Mouse (Mus musculus): ENCODE measurements around the gene Gm21981. TPM values are rescaled to one million over a fixed set of nuclear protein-coding genes. Genes with fewer than 3 reads are reported as not detected.

Gm21981 gene
- polyA plus RNA-seq (2015; fragmentation: Nextera tagmentation; extraction: Ambion mirVana) = 0.05 TPM in 1 of 2 replicates, not detected in the other

DNA sequence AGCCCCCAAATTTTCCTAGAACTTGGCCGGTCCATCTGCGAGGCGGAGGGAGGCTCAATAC lies at the start of gene Gm21981:
TSS of gene Gm21981 (minus strand) at position 14 of the 61 bp plus-strand sequence.
- WGBS (ENCODE audit: insufficient replicate concordance) = 2% methylated on average over 3 of the region's 3 CpGs
- ATAC-seq (ENCODE audit: low read depth) = no peak
- H3K4me2 ChIP-seq (ENCODE audit: low read depth, low read length) = peak within 1 kb of the TSS; percentile 90
- peaks cover 18% of the 10 kb centered on the region for H3K4me1 ChIP-seq (ENCODE audit: control insufficient read depth, low read depth, low read length)
- peak within 1 kb of the TSS; percentile 65 for H3K9ac ChIP-seq (ENCODE audit: low read depth, low read length)
- no peaks in the 10 kb centered on the region for H3K9me3 ChIP-seq (replicated peaks; ENCODE audit: control insufficient read depth, low read length)
- peaks cover 17% of the 10 kb centered on the region for H3K27me3 ChIP-seq (ENCODE audit: control insufficient read depth, insufficient read depth, low read depth, low read length)
- peak within 1 kb of the TSS; percentile 60 for H3K27ac ChIP-seq (ENCODE audit: low read length)
- H3K4me3 ChIP-seq (ENCODE audit: low read depth, low read length) = peak within 1 kb of the TSS; percentile 70
- no peaks in the 10 kb centered on the region for H3K36me3 ChIP-seq (ENCODE audit: control insufficient read depth, insufficient read depth)

DNA sequence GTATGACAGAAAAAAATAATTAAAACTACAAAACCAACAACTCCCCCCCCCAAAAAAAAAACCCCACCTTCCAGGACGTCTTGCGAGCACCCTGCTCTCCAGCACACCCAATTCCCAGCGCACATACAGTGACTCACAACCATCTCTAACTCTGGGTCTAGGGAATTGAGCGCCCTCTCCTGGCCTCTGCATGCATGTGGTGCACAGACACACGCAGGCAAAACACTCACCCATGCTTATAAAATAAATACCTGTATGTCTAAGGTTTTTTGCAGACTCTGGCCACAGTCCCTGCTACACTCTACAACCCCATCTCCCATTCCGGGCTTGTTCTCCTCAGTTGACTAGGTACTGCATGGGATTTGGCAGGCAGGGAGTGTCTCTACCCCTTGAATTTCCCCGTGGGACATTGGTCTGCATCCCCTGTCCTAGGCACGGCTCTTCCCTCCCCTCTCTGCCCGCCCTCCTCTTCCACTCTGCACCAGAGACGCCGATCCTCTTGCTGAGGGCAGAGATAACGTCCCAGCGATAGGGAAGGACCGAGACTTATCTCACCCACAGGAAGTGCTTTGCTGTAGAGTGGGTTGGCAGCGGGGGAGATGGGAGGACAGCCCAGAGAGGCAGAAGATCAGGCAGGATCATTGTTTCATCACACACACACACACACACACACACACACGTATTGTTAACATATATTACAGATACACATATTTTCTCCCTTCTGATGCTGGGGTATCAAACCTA lies 48.9 kb upstream of the Gm21981 start:
- no peak overlapping the region for H3K4me3 ChIP-seq (ENCODE audit: low read depth, low read length)
- peak; percentile 68 for ATAC-seq (ENCODE audit: low read depth)
- H3K9me3 ChIP-seq (replicated peaks; ENCODE audit: control insufficient read depth, low read length) = peaks cover 4% of the 10 kb centered on the region
- WGBS (ENCODE audit: insufficient replicate concordance) = 12% methylated on average over 16 of the region's 16 CpGs
- H3K36me3 ChIP-seq (ENCODE audit: control insufficient read depth, insufficient read depth) = no peaks in the 10 kb centered on the region
- H3K4me2 ChIP-seq (ENCODE audit: low read depth, low read length) = peak overlapping the region; percentile 44
- no peak overlapping the region; the same call in 1 of the 2 replicates for H3K9ac ChIP-seq (ENCODE audit: low read depth, low read length)
- peaks cover 28% of the 10 kb centered on the region for H3K4me1 ChIP-seq (ENCODE audit: control insufficient read depth, low read depth, low read length)
- no peak overlapping the region for H3K27ac ChIP-seq (ENCODE audit: low read length)
- H3K27me3 ChIP-seq (ENCODE audit: control insufficient read depth, insufficient read depth, low read depth, low read length) = peaks cover 10% of the 10 kb centered on the region

GRCm38 (mm10) chr17:47740186-47740585 lies 45.9 kb upstream of the Gm21981 start:
- Histone ChIP-seq H3K36me3 (ENCODE audit: control insufficient read depth, insufficient read depth) (no peaks in the 10 kb centered on the region), H3K4me1 (ENCODE audit: control insufficient read depth, low read depth, low read length) (peaks cover 33% of the 10 kb centered on the region), H3K27ac (ENCODE audit: low read length) (no peak overlapping the region), H3K4me3 (ENCODE audit: low read depth, low read length) (no peak overlapping the region), H3K4me2 (ENCODE audit: low read depth, low read length) (no peak overlapping the region), H3K27me3 (ENCODE audit: control insufficient read depth, insufficient read depth, low read depth, low read length) (peaks cover 18% of the 10 kb centered on the region), H3K9ac (ENCODE audit: low read depth, low read length) (no peak overlapping the region), H3K9me3 (replicated peaks; ENCODE audit: control insufficient read depth, low read length) (peaks cover 4% of the 10 kb centered on the region)
- no peak for ATAC-seq (ENCODE audit: low read depth)
- 67% methylated on average over 2 of the region's 2 CpGs for WGBS (ENCODE audit: insufficient replicate concordance)

DNA sequence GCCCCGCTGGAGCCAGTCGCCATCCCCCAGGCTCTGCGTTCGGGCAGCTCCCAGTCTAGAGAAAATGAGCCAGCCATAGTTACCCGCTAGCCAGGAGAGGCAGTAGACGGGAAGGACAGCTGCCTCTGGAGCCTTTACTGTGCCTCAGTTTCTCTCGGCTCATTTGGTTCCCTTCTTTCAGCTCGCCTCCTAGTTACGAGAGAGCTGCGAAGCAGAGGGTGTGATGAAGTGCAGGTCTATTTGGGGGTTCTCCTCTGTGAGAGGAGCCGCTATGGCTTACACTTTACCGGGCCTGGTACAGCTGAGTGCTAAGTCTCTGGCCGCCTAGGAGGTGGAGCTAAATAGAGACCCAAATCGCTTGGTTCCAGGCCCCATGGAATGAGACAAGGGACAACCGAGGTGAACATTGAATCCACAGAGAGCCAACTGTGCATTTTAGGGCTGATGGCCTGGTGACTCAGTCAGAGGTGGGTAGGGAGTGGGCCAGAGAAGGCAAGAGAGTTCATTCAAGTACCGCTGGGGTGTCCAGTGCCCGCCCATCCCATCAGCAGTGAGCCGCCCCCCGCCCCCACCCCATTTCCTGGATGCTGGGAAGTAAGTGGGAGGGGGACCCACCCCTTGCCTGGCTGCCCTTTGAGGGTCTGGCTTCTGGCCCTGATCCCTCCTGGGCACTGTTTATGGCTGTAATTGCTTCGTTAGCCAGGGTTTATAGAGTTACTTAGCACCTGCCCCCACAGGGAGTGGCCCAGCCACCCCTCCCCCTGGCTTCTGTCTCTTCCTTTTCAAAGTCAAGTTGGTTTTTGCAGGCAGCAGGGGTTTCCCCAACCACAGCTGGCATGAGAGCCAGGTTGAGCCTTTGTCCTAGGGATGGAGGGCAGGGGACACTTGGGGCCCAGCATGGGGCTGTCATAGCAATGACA lies 44.9 kb upstream of the Gm21981 start:
- H3K9ac ChIP-seq (ENCODE audit: low read depth, low read length) = peak overlapping the region; percentile 52

GRCm38 (mm10) chr17:47738066-47738878 lies 44.0 kb upstream of the Gm21981 start:
- Histone ChIP-seq H3K4me2 (ENCODE audit: low read depth, low read length) (peak overlapping the region; percentile 99), H3K4me3 (ENCODE audit: low read depth, low read length) (peak overlapping the region; percentile 77), H3K9me3 (replicated peaks; ENCODE audit: control insufficient read depth, low read length) (no peaks in the 10 kb centered on the region), H3K9ac (ENCODE audit: low read depth, low read length) (peak overlapping the region; percentile 52), H3K27ac (ENCODE audit: low read length) (peak overlapping the region; percentile 37; the same call in 1 of the 2 replicates), H3K4me1 (ENCODE audit: control insufficient read depth, low read depth, low read length) (peaks cover 26% of the 10 kb centered on the region), H3K36me3 (ENCODE audit: control insufficient read depth, insufficient read depth) (no peaks in the 10 kb centered on the region), H3K27me3 (ENCODE audit: control insufficient read depth, insufficient read depth, low read depth, low read length) (peaks cover 18% of the 10 kb centered on the region)
- 2% methylated on average over 60 of the region's 61 CpGs for WGBS (ENCODE audit: insufficient replicate concordance)
- peak; percentile 15 for ATAC-seq (ENCODE audit: low read depth)

More for the DNA sequence above, 44.9 kb upstream of the Gm21981 start:
- ATAC-seq (ENCODE audit: low read depth) = no peak
- 19% methylated on average over 20 of the region's 20 CpGs for WGBS (ENCODE audit: insufficient replicate concordance)
- peaks cover 33% of the 10 kb centered on the region for H3K4me1 ChIP-seq (ENCODE audit: control insufficient read depth, low read depth, low read length)
- H3K4me2 ChIP-seq (ENCODE audit: low read depth, low read length) = peak overlapping the region; percentile 99
- H3K27ac ChIP-seq (ENCODE audit: low read length) = no peak overlapping the region
- H3K27me3 ChIP-seq (ENCODE audit: control insufficient read depth, insufficient read depth, low read depth, low read length) = peaks cover 18% of the 10 kb centered on the region
- H3K4me3 ChIP-seq (ENCODE audit: low read depth, low read length) = peak overlapping the region; percentile 77
- H3K36me3 ChIP-seq (ENCODE audit: control insufficient read depth, insufficient read depth) = no peaks in the 10 kb centered on the region
- no peaks in the 10 kb centered on the region for H3K9me3 ChIP-seq (replicated peaks; ENCODE audit: control insufficient read depth, low read length)

GRCm38 (mm10) chr17:47737271-47738065 lies 43.2 kb upstream of the Gm21981 start:
- H3K36me3 ChIP-seq (ENCODE audit: control insufficient read depth, insufficient read depth) = no peaks in the 10 kb centered on the region
- WGBS (ENCODE audit: insufficient replicate concordance) = under 1% methylated on average over 50 of the region's 60 CpGs
- H3K9ac ChIP-seq (ENCODE audit: low read depth, low read length) = peak overlapping the region; percentile 73
- ATAC-seq (ENCODE audit: low read depth) = peak; percentile 80
- H3K4me1 ChIP-seq (ENCODE audit: control insufficient read depth, low read depth, low read length) = peaks cover 18% of the 10 kb centered on the region
- peaks cover 18% of the 10 kb centered on the region for H3K27me3 ChIP-seq (ENCODE audit: control insufficient read depth, insufficient read depth, low read depth, low read length)
- H3K27ac ChIP-seq (ENCODE audit: low read length) = peak overlapping the region; percentile 82
- H3K4me3 ChIP-seq (ENCODE audit: low read depth, low read length) = peak overlapping the region; percentile 77
- H3K4me2 ChIP-seq (ENCODE audit: low read depth, low read length) = peak overlapping the region; percentile 99
- no peaks in the 10 kb centered on the region for H3K9me3 ChIP-seq (replicated peaks; ENCODE audit: control insufficient read depth, low read length)

- peaks cover 18% of the 10 kb centered on the region for H3K27me3 ChIP-seq (ENCODE audit: control insufficient read depth, insufficient read depth, low read depth, low read length)
- peak within 1 kb of the TSS; percentile 73 for H3K9ac ChIP-seq (ENCODE audit: low read depth, low read length)
- H3K4me2 ChIP-seq (ENCODE audit: low read depth, low read length) = peak within 1 kb of the TSS; percentile 99
- H3K27ac ChIP-seq (ENCODE audit: low read length) = peak within 1 kb of the TSS; percentile 82
- under 1% methylated on average over 47 of the region's 47 CpGs for WGBS (ENCODE audit: insufficient replicate concordance)
- peaks cover 18% of the 10 kb centered on the region for H3K4me1 ChIP-seq (ENCODE audit: control insufficient read depth, low read depth, low read length)
- no peaks in the 10 kb centered on the region for H3K36me3 ChIP-seq (ENCODE audit: control insufficient read depth, insufficient read depth)
- peak within 1 kb of the TSS; percentile 77 for H3K4me3 ChIP-seq (ENCODE audit: low read depth, low read length)
- peak; percentile 80 for ATAC-seq (ENCODE audit: low read depth)
- no peaks in the 10 kb centered on the region for H3K9me3 ChIP-seq (replicated peaks; ENCODE audit: control insufficient read depth, low read length)
These were observed 42.6 kb upstream of the Gm21981 start, which contains the start of gene Tfeb for GRCm38 (mm10) chr17:47736856-47737255. Tfeb (plus strand) TSS chr17:47737030.

GRCm38 (mm10) chr17:47735553-47736100 lies 41.4 kb upstream of the Gm21981 start:
- no peak for ATAC-seq (ENCODE audit: low read depth)
- peaks cover 18% of the 10 kb centered on the region for H3K4me1 ChIP-seq (ENCODE audit: control insufficient read depth, low read depth, low read length)
- H3K27ac ChIP-seq (ENCODE audit: low read length) = no peak overlapping the region
- WGBS (ENCODE audit: insufficient replicate concordance) = 71% methylated on average over 14 of the region's 14 CpGs
- no peaks in the 10 kb centered on the region for H3K36me3 ChIP-seq (ENCODE audit: control insufficient read depth, insufficient read depth)
- H3K9me3 ChIP-seq (replicated peaks; ENCODE audit: control insufficient read depth, low read length) = no peaks in the 10 kb centered on the region
- H3K4me2 ChIP-seq (ENCODE audit: low read depth, low read length) = no peak overlapping the region
- no peak overlapping the region for H3K9ac ChIP-seq (ENCODE audit: low read depth, low read length)
- peaks cover 18% of the 10 kb centered on the region for H3K27me3 ChIP-seq (ENCODE audit: control insufficient read depth, insufficient read depth, low read depth, low read length)
- H3K4me3 ChIP-seq (ENCODE audit: low read depth, low read length) = no peak overlapping the region
